ENCODE assay signal across 19 mouse cellular contexts in the genomic region with DNA sequence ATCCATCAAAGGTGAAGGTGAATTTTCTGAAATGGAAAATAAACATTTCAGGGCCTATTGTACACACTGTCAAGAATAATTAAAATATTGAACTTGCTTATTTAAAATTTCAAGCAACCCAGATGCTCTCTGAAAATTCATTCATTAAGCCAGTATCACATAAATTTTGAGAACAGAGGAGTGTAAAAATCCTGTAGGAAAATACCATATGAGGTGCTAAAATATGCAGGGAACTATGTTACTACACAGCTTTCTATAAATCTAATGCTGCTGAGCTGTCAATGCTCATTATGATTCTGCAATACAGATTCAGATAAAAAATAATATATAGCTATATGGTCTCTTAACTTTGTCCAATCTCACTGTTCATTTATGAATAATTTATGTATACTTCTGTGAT.
"Had no signal": no experiment of that assay in that cellular context is flagged by ENCODE, and none has a peak within 500 bp of the region (broad histone marks: within the 10 kb centered on the region; RNA-seq: fewer than 3 reads in every experiment).

No protein-coding gene starts in this region.

- ATAC-seq: liver, postnatal 0 days had no signal

- H3K4me1 ChIP-seq: limb, embryonic 12.5 days; liver, embryonic 13.5 days; lung, embryonic 15.5 days; megakaryocyte, embryonic 14.5 days; midbrain, embryonic 12.5 days; neural tube, embryonic 13.5 days had no signal

- H3K27ac ChIP-seq: kidney, postnatal 0 days; limb, embryonic 12.5 days; liver, embryonic 13.5 days; lung, embryonic 15.5 days; macrophage; midbrain, embryonic 12.5 days; neural tube, embryonic 13.5 days; stomach, postnatal 0 days had no signal

- H3K4me2 ChIP-seq: limb, embryonic 12.5 days; liver, embryonic 13.5 days; lung, embryonic 15.5 days; midbrain, embryonic 12.5 days; neural tube, embryonic 13.5 days had no signal

- H3K4me3 ChIP-seq: limb, embryonic 12.5 days; liver, embryonic 13.5 days; lung, embryonic 15.5 days; megakaryocyte, embryonic 14.5 days; midbrain, embryonic 12.5 days; neural tube, embryonic 13.5 days had no signal

- H3K27me3 ChIP-seq: limb, embryonic 12.5 days; liver, embryonic 13.5 days; lung, embryonic 15.5 days; megakaryocyte, embryonic 14.5 days; midbrain, embryonic 12.5 days; neural tube, embryonic 13.5 days had no signal

- DNase-seq: kidney, adult 9 months; kidney, postnatal 36 days; layer of hippocampus, adult 9-11 months; layer of hippocampus, postnatal 36 days; liver; liver, embryonic 13.5 days; liver, postnatal 0 days; lung, postnatal 14 days; right cerebral cortex, adult 18-20 months; right cerebral cortex, postnatal 25 days; thymus, postnatal 4 days had no signal

- H3K9me3 ChIP-seq: limb, embryonic 12.5 days; liver, embryonic 13.5 days; lung, embryonic 15.5 days; megakaryocyte, embryonic 14.5 days; midbrain, embryonic 12.5 days; neural tube, embryonic 13.5 days had no signal

- H3K36me3 ChIP-seq: limb, embryonic 12.5 days; liver, embryonic 13.5 days; lung, embryonic 15.5 days; midbrain, embryonic 12.5 days; neural tube, embryonic 13.5 days had no signal

- H3K9ac ChIP-seq: limb, embryonic 12.5 days; liver, embryonic 13.5 days; liver, postnatal 0 days; lung, embryonic 15.5 days; midbrain, embryonic 12.5 days; neural tube, embryonic 13.5 days had no signal
